8 mouse cellular contexts compared by ENCODE assay signal in genomic region chr8:126913241-126914106, GRCm38 (mm10). TPM values are rescaled to one million over a fixed set of nuclear protein-coding genes. Genes with fewer than 3 reads are reported as not detected.
DNase-seq lines count a peak whose midpoint lies in the region; ATAC-seq and TF ChIP-seq lines count a peak whose summit lies in the region.

No protein-coding gene starts in this region.

- peaks cover 51% of the 10 kb centered on the region for H3K4me1 ChIP-seq in heart, embryonic 12.5 days (replicated peaks)
- peaks cover 21% of the 10 kb centered on the region for H3K4me1 ChIP-seq in small intestine, adult 2 months (ENCODE audit: control insufficient read depth, insufficient read depth, insufficient read length, low read length)
- peaks cover 9% of the 10 kb centered on the region for H3K4me1 ChIP-seq in liver, postnatal 0 days (ENCODE audit: insufficient read depth)

- TF ChIP-seq EP300 in liver, postnatal 0 days (IDR thresholded peaks at IDR 0.05; ENCODE audit: low read depth): no peak

- H3K4me2 ChIP-seq in heart, embryonic 12.5 days: no peak overlapping the region
- no peak overlapping the region for H3K4me2 ChIP-seq in liver, postnatal 0 days (ENCODE audit: low read depth, low read length)

- H3K4me3 ChIP-seq in heart, embryonic 12.5 days: no peak overlapping the region
- no peak overlapping the region for H3K4me3 ChIP-seq in small intestine, adult 2 months (ENCODE audit: low read depth, low read length)
- no peak overlapping the region for H3K4me3 ChIP-seq in liver, postnatal 0 days (ENCODE audit: low read depth, low read length)

- no peaks in the 10 kb centered on the region for H3K36me3 ChIP-seq in heart, embryonic 12.5 days
- H3K36me3 ChIP-seq in small intestine, adult 2 months (ENCODE audit: control insufficient read depth, insufficient read depth, low read length): no peaks in the 10 kb centered on the region
- H3K36me3 ChIP-seq in liver, postnatal 0 days (replicated peaks; ENCODE audit: insufficient read depth, low read length): no peaks in the 10 kb centered on the region

- TF ChIP-seq CTCF in small intestine, adult 2 months (IDR thresholded peaks at IDR 0.05; ENCODE audit: extremely low read depth, insufficient read length, insufficient replicate concordance, low read depth, low read length): no peak
- TF ChIP-seq CTCF in liver, postnatal 0 days (IDR thresholded peaks at IDR 0.05; ENCODE audit: low read depth): no peak

- no peaks in the 10 kb centered on the region for H3K27me3 ChIP-seq in heart, embryonic 12.5 days (replicated peaks)
- no peaks in the 10 kb centered on the region for H3K27me3 ChIP-seq in small intestine, adult 2 months (ENCODE audit: control insufficient read depth, insufficient read depth, low read length)
- H3K27me3 ChIP-seq in liver, postnatal 0 days (ENCODE audit: insufficient read depth, low read length): no peaks in the 10 kb centered on the region

- no peak overlapping the region for H3K27ac ChIP-seq in heart, embryonic 12.5 days (ENCODE audit: poor library complexity, severe bottlenecking)
- peak overlapping the region; percentile 21 for H3K27ac ChIP-seq in small intestine, adult 2 months (ENCODE audit: insufficient read depth, low read depth, low read length)
- no peak overlapping the region for H3K27ac ChIP-seq in liver, postnatal 0 days (ENCODE audit: low read depth)

- 55% methylated on average over 12 of the region's 12 CpGs for WGBS in heart, embryonic 12.5 days
- 23% methylated on average over 12 of the region's 12 CpGs for WGBS in small intestine, adult 2 months
- WGBS in liver, postnatal 0 days (ENCODE audit: insufficient replicate concordance): 68% methylated on average over 12 of the region's 12 CpGs

- no peak for ATAC-seq in heart, embryonic 12.5 days (ENCODE audit: insufficient number of reproducible peaks, low FRiP score)
- no peak for ATAC-seq in liver, postnatal 0 days

- DNase-seq in heart, adult 11 months: peak; percentile 99
- DNase-seq in adrenal gland, postnatal 36 days: peak; percentile 34 to 66
- DNase-seq in gastrocnemius, adult 8-10 months (ENCODE audit: low spot score in 2 of 2): peak; percentile 71 to 82
- DNase-seq in kidney, adult 8-10 months: peak; percentile 63 to 64
- no peak for DNase-seq in spleen, postnatal 4 days (ENCODE audit: low spot score in 2 of 2)
- no peak for DNase-seq in liver, postnatal 0 days

- no peak overlapping the region for H3K9ac ChIP-seq in heart, embryonic 12.5 days
- H3K9ac ChIP-seq in liver, postnatal 0 days (replicated peaks): no peak overlapping the region

- no peaks in the 10 kb centered on the region for H3K9me3 ChIP-seq in heart, embryonic 12.5 days (replicated peaks)
- no peaks in the 10 kb centered on the region for H3K9me3 ChIP-seq in liver, postnatal 0 days (ENCODE audit: low read length)

- no peak for TF ChIP-seq POLR2A in small intestine, adult 2 months (IDR thresholded peaks at IDR 0.05; ENCODE audit: low read depth, low read length)

RNA-seq across cellular contexts. Expression of gene Tomm20, which starts 32.2 kb away (rescaled TPM):
- polyA plus RNA-seq in heart, embryonic 12.5 days (2016; fragmentation: Nextera tagmentation; extraction: Ambion mirVana): 211 TPM in 2 replicates
- total RNA-seq in adrenal gland, postnatal 36 days (2021): 100 to 1,000 TPM; 188 to 205 TPM
- 100 to 1,000 TPM in 1 of 4 experiments, 10 to 100 TPM in 3; 73.7 to 107 (median 80.1) TPM for total RNA-seq in gastrocnemius, adult 8-10 months (2022)
- polyA plus RNA-seq in small intestine, adult 2 months (2012; rRNA removed): 117 and 450 TPM in 2 replicates
- polyA plus RNA-seq in liver, postnatal 0 days (2015; fragmentation: Nextera tagmentation; extraction: Ambion mirVana): 122 and 129 TPM in 2 replicates

RNA-seq across cellular contexts. Expression of gene Rbm34, which starts 57.4 kb away (rescaled TPM):
- 16.8 and 17.9 TPM in 2 replicates for polyA plus RNA-seq in heart, embryonic 12.5 days (2016; fragmentation: Nextera tagmentation; extraction: Ambion mirVana)
- total RNA-seq in adrenal gland, postnatal 36 days (2021): 10 to 100 TPM; 13.1 to 14.2 TPM
- 1 to 10 TPM; 4.4 to 5.8 (median 5.3) TPM for total RNA-seq in gastrocnemius, adult 8-10 months (2022)
- polyA plus RNA-seq in small intestine, adult 2 months (2012; rRNA removed): 0.42 and 2.6 TPM in 2 replicates
- polyA plus RNA-seq in liver, postnatal 0 days (2015; fragmentation: Nextera tagmentation; extraction: Ambion mirVana): 10.8 and 12.5 TPM in 2 replicates

Comparison
In these comparisons a context has a peak if more than half of its experiments do, and no peak if none do; other contexts are left out.
1. DNase-seq: peak in heart, adult 11 months (single experiment), adrenal gland, postnatal 36 days (2 of 2), gastrocnemius, adult 8-10 months (2 of 2) and kidney, adult 8-10 months (2 of 2); none in spleen, postnatal 4 days (0 of 2) and liver, postnatal 0 days (single experiment).